Mouse (Mus musculus): ENCODE measurements around the gene Asna1. TPM values are rescaled to one million over a fixed set of nuclear protein-coding genes. Genes with fewer than 3 reads are reported as not detected.

The Asna1 gene
- total and polyA plus RNA-seq, 3 experiments = 58.5 to 104 (median 71.8) TPM

DNA sequence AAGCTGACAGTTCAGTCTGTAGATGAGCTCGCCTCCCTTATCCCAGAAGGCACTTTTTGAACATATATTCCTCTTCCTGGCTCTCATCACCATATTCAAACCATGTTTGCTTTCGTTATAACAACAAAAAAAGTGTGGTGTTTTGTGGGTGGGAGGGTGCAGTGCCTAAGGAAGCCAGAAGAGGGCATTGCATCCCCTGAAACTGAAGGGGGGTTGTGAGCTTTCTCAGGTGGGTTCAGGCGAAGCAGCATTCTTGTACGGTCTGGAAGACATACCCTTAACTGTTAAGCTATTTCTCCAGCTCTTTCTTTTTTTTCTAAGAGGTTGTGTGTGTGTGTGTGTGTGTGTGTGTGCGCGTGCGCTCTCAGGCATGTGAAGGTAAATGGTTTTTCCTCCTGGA is 49.6 kb downstream of the Asna1 start:
- Histone ChIP-seq H3K9ac (ENCODE audit: low read depth, low read length) (peak overlapping the region; percentile 75), H3K27me3 (ENCODE audit: control insufficient read depth, insufficient read depth, low read length) (no peaks in the 10 kb centered on the region), H3K36me3 (ENCODE audit: control insufficient read depth, insufficient read depth, low read length) (no peaks in the 10 kb centered on the region; the same call in 1 of the 2 replicates), H3K79me2 (replicated peaks; ENCODE audit: control insufficient read depth, insufficient read depth, low read length) (no peaks in the 10 kb centered on the region), H3K4me1 (ENCODE audit: control insufficient read depth, insufficient read depth, low read length) (peaks cover 12% of the 10 kb centered on the region), H3K27ac (peak overlapping the region; percentile 99), H3K4me3 (no peak overlapping the region; the same call in 1 of the 2 replicates)
- intact Hi-C loops (cut with DNase I) = loop anchor here (10.0 kb wide), 1 partner anchor 49 kb away; the partner anchor contains the start of genes Asna1 and Trir
- TF ChIP-seq POLR2A (IDR thresholded peaks at IDR 0.05; ENCODE audit: insufficient read depth, low read depth, low read length) = no peak
- peak; percentile 58; the same call in 1 of the 2 replicates for TF ChIP-seq EP300 (IDR thresholded peaks at IDR 0.05; ENCODE audit: insufficient read depth, low read depth, low read length)
- TF ChIP-seq CTCF (IDR thresholded peaks at IDR 0.05) = peak; percentile 89
- 33% methylated on average over 7 of the region's 7 CpGs for WGBS
- peak; percentile 69 to 80 for DNase-seq

DNA sequence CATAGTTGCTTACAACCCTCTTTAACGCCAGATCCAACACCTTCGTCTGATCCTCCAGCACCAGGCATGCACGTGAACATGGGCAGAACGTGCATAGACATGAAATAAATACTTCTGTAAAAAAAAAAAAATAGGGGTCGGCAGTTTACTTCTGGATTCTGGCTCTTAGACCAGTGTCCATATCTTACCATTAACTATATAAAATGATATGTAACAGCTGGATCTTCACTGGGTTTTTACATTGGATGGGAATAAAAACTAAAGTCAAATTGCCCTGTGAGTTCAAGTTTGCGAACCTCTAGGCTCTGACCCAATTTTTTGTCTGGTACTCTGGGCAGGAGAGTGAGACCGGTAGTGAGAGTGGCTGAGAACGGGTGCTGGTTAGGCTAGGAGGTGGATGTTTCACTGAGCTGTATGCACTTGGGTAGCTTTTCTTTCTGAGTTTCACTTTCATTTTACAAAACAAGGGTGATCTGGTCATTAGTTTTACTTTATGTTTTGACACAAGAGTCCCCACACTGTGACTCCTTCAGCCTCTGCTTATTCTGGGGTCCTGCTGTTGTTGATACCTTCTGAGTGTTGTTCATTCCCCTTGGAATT is 50.4 kb downstream of the Asna1 start:
- Histone ChIP-seq H3K4me3 (no peak overlapping the region), H3K27me3 (ENCODE audit: control insufficient read depth, insufficient read depth, low read length) (no peaks in the 10 kb centered on the region), H3K27ac (peak overlapping the region; percentile 99), H3K79me2 (replicated peaks; ENCODE audit: control insufficient read depth, insufficient read depth, low read length) (no peaks in the 10 kb centered on the region), H3K36me3 (ENCODE audit: control insufficient read depth, insufficient read depth, low read length) (no peaks in the 10 kb centered on the region; the same call in 1 of the 2 replicates), H3K9ac (ENCODE audit: low read depth, low read length) (no peak overlapping the region), H3K4me1 (ENCODE audit: control insufficient read depth, insufficient read depth, low read length) (peaks cover 16% of the 10 kb centered on the region)
- 0 out of 2 replicates have a peak, but pooled peaks have one; percentile 8 for TF ChIP-seq POLR2A (IDR thresholded peaks at IDR 0.05; ENCODE audit: insufficient read depth, low read depth, low read length)
- no peak for TF ChIP-seq CTCF (IDR thresholded peaks at IDR 0.05)
- DNase-seq = no peak
- WGBS = 72% methylated on average over 8 of the region's 8 CpGs
- intact Hi-C loops (cut with DNase I) = loop anchor here (1.0 to 10.0 kb wide), 2 partner anchors 15 to 50 kb away; partner anchors contain the start of genes Asna1 and Trir

DNA sequence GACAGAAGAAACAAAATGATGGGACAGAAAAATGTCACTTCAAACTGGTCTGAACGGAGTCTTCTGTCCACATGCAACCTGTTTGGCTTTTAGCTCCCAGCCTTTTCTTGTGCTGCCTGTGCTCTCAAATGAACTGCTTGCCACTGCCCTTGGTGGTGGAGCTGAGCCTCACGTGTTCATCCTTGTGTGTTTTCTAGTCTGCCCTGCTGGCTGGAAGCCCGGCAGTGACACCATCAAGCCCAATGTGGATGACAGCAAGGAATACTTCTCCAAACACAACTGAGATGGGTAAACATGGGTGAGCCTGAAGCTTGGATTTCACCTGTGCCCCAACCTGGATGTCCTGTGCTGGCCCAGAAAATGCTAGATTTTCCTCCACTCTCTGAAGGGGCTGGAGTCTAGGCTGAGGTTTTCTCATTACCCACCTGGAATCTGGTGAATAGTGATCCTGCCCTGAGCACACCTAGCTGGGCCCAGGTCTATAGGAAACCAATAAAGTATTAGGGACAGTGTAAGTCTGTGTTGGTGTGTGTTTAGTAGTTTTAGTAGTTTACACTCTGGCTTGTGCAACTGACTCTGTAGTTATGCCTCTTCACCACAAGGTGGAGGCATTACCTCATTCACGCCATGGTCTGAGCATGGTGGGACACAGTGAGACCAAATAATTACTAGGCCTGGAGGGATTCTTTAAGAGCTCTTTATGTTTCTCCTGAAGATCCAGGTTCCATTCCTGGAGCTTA is 51.1 kb downstream of the Asna1 start:
- Histone ChIP-seq H3K4me1 (ENCODE audit: control insufficient read depth, insufficient read depth, low read length) (peaks cover 15% of the 10 kb centered on the region), H3K27me3 (ENCODE audit: control insufficient read depth, insufficient read depth, low read length) (no peaks in the 10 kb centered on the region)
- 33% methylated on average over 4 of the region's 4 CpGs for WGBS

DNA sequence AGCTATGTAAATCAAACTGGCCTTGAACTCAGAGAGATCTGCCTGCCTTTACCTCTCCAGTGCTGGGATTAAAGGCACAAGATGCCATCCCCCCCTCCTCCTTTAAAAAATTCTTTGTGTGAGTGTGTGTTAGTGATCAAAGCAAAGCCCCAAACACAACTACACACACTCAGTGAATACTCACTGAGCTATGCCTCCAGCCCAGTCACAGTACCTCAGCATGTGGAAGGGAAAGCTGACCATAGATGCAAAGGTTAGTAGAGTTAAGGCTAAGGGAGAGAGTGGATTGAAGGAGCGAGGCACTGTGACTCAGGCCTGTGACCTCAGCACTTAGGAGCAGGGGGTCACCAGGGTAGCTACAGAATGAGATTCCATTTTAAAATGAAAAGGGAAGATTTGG is 52.0 kb downstream of the Asna1 start:
- Histone ChIP-seq H3K27me3 (ENCODE audit: control insufficient read depth, insufficient read depth, low read length) (no peaks in the 10 kb centered on the region), H3K27ac (peak overlapping the region; percentile 63; the same call in 1 of the 2 replicates), H3K9ac (ENCODE audit: low read depth, low read length) (no peak overlapping the region), H3K79me2 (replicated peaks; ENCODE audit: control insufficient read depth, insufficient read depth, low read length) (no peaks in the 10 kb centered on the region), H3K4me1 (ENCODE audit: control insufficient read depth, insufficient read depth, low read length) (peaks cover 18% of the 10 kb centered on the region), H3K36me3 (ENCODE audit: control insufficient read depth, insufficient read depth, low read length) (no peaks in the 10 kb centered on the region; the same call in 1 of the 2 replicates), H3K4me3 (no peak overlapping the region)
- intact Hi-C loops (cut with DNase I) = loop anchor here (10.0 kb wide), 1 partner anchor 52 kb away; the partner anchor contains the start of genes Asna1 and Trir
- TF ChIP-seq POLR2A (IDR thresholded peaks at IDR 0.05; ENCODE audit: insufficient read depth, low read depth, low read length) (no peak), CTCF (IDR thresholded peaks at IDR 0.05) (no peak), EP300 (IDR thresholded peaks at IDR 0.05; ENCODE audit: insufficient read depth, low read depth, low read length) (no peak)
- 93% methylated on average over 1 of the region's 1 CpGs for WGBS
- no peak for DNase-seq

More for the DNA sequence above, 51.1 kb downstream of the Asna1 start:
- Histone ChIP-seq H3K4me3 (no peak overlapping the region), H3K79me2 (replicated peaks; ENCODE audit: control insufficient read depth, insufficient read depth, low read length) (no peaks in the 10 kb centered on the region), H3K9ac (ENCODE audit: low read depth, low read length) (no peak overlapping the region), H3K36me3 (ENCODE audit: control insufficient read depth, insufficient read depth, low read length) (no peaks in the 10 kb centered on the region; the same call in 1 of the 2 replicates), H3K27ac (peak overlapping the region; percentile 63)
- peak; percentile 72 to 78 for DNase-seq
- intact Hi-C loops (cut with DNase I) = loop anchor here (1.0 to 10.0 kb wide), 2 partner anchors 15 to 51 kb away; partner anchors contain the start of genes Asna1 and Trir
- TF ChIP-seq CTCF (IDR thresholded peaks at IDR 0.05) (peak; percentile 95; the same call in 1 of the 2 replicates), EP300 (IDR thresholded peaks at IDR 0.05; ENCODE audit: insufficient read depth, low read depth, low read length) (peak; percentile 96), POLR2A (IDR thresholded peaks at IDR 0.05; ENCODE audit: insufficient read depth, low read depth, low read length) (peak; percentile 27)

DNA sequence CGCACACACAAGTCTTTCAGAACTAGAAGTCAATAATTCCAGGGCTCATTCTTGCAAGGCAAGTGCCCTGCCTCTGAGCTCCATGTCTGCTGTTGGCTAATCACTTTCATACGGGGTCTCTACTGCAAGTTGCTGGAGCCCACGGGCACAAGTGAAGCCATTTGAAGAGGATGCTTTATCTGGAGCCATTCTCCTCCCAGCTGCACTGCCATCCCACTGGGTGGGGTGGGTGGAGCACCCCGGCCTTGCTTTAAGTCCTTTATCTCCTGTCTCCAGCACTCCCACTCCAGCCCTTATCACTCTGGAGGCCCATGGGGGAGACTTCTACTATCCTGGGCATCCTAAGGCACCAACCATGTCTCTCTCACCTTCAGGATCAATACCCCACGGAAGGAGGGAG is 54.2 kb downstream of the Asna1 start:
- H3K9ac ChIP-seq (ENCODE audit: low read depth, low read length) = no peak overlapping the region
- intact Hi-C loops (cut with DNase I) = loop anchor here (10.0 kb wide), 1 partner anchor 54 kb away; the partner anchor contains the start of genes Asna1 and Trir
- peak overlapping the region; percentile 62 for H3K4me3 ChIP-seq
- no peaks in the 10 kb centered on the region for H3K79me2 ChIP-seq (replicated peaks; ENCODE audit: control insufficient read depth, insufficient read depth, low read length)
- H3K27ac ChIP-seq = no peak overlapping the region
- no peak for DNase-seq
- TF ChIP-seq EP300 (IDR thresholded peaks at IDR 0.05; ENCODE audit: insufficient read depth, low read depth, low read length) (no peak), CTCF (IDR thresholded peaks at IDR 0.05) (no peak), POLR2A (IDR thresholded peaks at IDR 0.05; ENCODE audit: insufficient read depth, low read depth, low read length) (no peak)
- WGBS = 44% methylated on average over 5 of the region's 5 CpGs
- H3K36me3 ChIP-seq (ENCODE audit: control insufficient read depth, insufficient read depth, low read length) = no peaks in the 10 kb centered on the region; the same call in 1 of the 2 replicates
- peaks cover 21% of the 10 kb centered on the region for H3K4me1 ChIP-seq (ENCODE audit: control insufficient read depth, insufficient read depth, low read length)
- no peaks in the 10 kb centered on the region for H3K27me3 ChIP-seq (ENCODE audit: control insufficient read depth, insufficient read depth, low read length)
